ENCODE assay signal across 17 mouse cellular contexts in the genomic region with DNA sequence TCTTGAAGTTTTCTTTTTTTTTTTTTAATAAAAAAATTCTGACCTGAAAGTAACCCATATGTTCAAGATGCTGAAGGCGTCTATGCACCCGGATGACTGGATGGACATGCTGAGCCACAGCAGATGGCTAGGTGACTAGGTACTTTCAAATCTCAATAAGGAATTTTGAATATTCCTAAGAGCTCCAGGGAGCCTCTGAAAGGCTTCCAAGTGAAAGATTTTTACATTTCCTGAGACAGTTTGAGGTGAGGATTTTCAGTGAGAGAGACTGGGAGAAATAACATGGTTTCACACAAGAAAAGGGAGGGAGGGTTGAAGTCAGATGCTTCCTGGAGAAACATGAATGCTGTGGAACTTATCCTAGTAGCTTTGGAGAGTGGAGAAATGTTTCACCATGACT.
A peak's percentile ranks its signal among the peaks of the same experiment; 100 is the strongest.
DNase-seq lines count a peak whose midpoint lies in the region.
"Had no signal": no experiment of that assay in that cellular context is flagged by ENCODE, and none has a peak within 500 bp of the region (broad histone marks: within the 10 kb centered on the region; RNA-seq: fewer than 3 reads in every experiment).

No protein-coding gene starts in this region.

- peak; percentile 18 for DNase-seq in R1 (ENCODE audit: low read depth, low spot score)
- DNase-seq in cerebellum, adult 11 months: peak; percentile 32
- DNase-seq in cerebellum, adult 9-10 months: peak; percentile 80
- peak; percentile 49 to 63 for DNase-seq in cerebellum, postnatal 36 days
- no peak for DNase-seq in thymus, postnatal 4 days
- no peak for DNase-seq in thymus, postnatal 25 days
- no peak for DNase-seq in gastrocnemius, postnatal 36 days
- DNase-seq: adrenal gland, adult 2 months; adrenal gland, postnatal 36 days; embryo, embryonic 11 days; heart, postnatal 10 days; kidney, adult 9 months; kidney, postnatal 14 days; left cerebral cortex, postnatal 4 days; liver, postnatal 0 days; right cerebral cortex, postnatal 4 days; thymus, postnatal 14 days had no signal

- intact Hi-C loops in gastrocnemius, postnatal 36 days (cut with DNase I): no loop called here

Comparison
In these comparisons a context has a peak if more than half of its experiments do, and no peak if none do; other contexts are left out.
1. DNase-seq: peak in R1 (single experiment), cerebellum, adult 11 months (single experiment), cerebellum, adult 9-10 months (single experiment) and cerebellum, postnatal 36 days (2 of 2); none in thymus, postnatal 4 days (single experiment), thymus, postnatal 25 days (single experiment) and gastrocnemius, postnatal 36 days (0 of 2).